Mouse (Mus musculus): ENCODE data around the gene Acbd4.

DNA sequence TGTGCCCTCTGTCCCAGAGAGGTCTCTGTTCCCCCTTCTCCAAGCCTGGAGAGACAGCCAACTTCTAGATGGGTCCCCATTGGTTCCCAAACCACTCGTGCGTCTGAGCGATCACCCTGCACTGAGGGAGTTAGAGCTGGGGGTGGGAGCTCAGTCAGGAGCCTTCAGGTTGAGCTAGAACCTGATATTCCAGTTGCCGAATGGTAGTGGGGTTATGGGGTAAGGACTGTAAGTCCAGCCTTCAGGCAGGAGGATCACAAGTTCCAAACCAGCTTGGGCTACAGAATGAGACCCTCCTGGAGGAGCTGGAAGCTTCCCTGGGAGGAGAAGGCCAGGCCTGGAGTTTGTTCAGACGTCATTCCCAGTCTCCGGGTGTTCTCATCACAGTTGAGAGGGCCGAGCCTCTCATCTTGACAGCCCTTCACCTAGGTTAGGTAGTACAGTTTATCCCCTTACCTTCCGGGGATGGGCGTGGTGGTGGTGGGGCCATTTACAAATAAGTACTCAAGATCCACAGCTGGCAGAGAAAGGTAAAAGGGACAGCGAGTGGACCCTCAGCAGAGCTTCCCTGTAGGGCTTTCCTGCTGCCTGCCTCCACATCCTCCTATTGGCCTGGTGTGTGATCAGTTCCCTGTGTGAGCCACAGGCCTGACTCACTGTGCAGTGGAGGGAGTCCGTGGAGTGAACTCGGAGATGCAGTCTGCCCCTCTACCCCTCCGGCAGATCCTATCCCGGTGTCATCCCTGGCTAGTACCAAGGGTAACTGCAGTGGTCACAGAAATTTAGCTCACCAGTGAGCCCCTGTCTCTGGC, 38.7 kb downstream of the Acbd4 start:
- TF ChIP-seq CTCF (IDR thresholded peaks at IDR 0.05; ENCODE audit: extremely low read depth, insufficient read depth, low read length): no peak
- no peak for TF ChIP-seq POLR2A (IDR thresholded peaks at IDR 0.05; ENCODE audit: extremely low read depth, insufficient read depth, low read length)
